Mouse (Mus musculus) ZHBTc4 (cell line): ENCODE measurements at regions not wholly inside any gene's neighbourhood (a gene's known extent, or its start where the extent isn't known, plus 50 kb on each side); places are given as distances from the start of the nearest gene placed in this dataset.
"Not testable (repeated sequence)": the region's sequence is repeated elsewhere in the genome, so short reads cannot be mapped to it uniquely, and the experiment has no call there.

Source experiments
- DNase-seq: peaks from one replicate; pipeline ENCODE4 v3.0.0-alpha.2; 2011; ENCODE audit warnings: low read depth, low spot score

- DNase-seq: no peak
Observed at GRCm38 (mm10) chr5:134046086-134046485, 53.4 kb upstream of the Castor2 start.

- DNase-seq: not testable (repeated sequence)
Observed at GRCm38 (mm10) chr5:134042938-134043337, 56.6 kb upstream of the Castor2 start.

- no peak for DNase-seq
Observed at GRCm38 (mm10) chr5:134027316-134027966, 72.1 kb upstream of the Castor2 start.

GRCm38 (mm10) chr5:134019651-134020432 lies 79.7 kb upstream of the Castor2 start:
- no peak for DNase-seq

GRCm38 (mm10) chr5:134014257-134015163 lies 85.0 kb upstream of the Castor2 start:
- no peak for DNase-seq

GRCm38 (mm10) chr5:134013206-134013605 lies 86.3 kb upstream of the Castor2 start:
- peak; percentile 51 for DNase-seq

GRCm38 (mm10) chr5:134009843-134010242 lies 89.7 kb upstream of the Castor2 start:
- no peak for DNase-seq

GRCm38 (mm10) chr5:134007127-134007771 lies 92.3 kb upstream of the Castor2 start:
- peak; percentile 94 for DNase-seq

- peak; percentile 97 for DNase-seq
Observed at GRCm38 (mm10) chr5:134006470-134007126, 92.9 kb upstream of the Castor2 start.

- peak; percentile 24 for DNase-seq
Observed at GRCm38 (mm10) chr5:134006001-134006400, 93.5 kb upstream of the Castor2 start.

GRCm38 (mm10) chr5:134000100-134000499 lies 99.4 kb upstream of the Castor2 start:
- DNase-seq: no peak

GRCm38 (mm10) chr5:133999698-134000097 lies 99.8 kb upstream of the Castor2 start:
- DNase-seq: no peak

GRCm38 (mm10) chr5:133991994-133992393 lies 107.5 kb upstream of the Castor2 start:
- no peak for DNase-seq

GRCm38 (mm10) chr5:133991556-133991955 lies 108.0 kb upstream of the Castor2 start:
- no peak for DNase-seq

GRCm38 (mm10) chr5:133983249-133983966 lies 116.1 kb upstream of the Castor2 start:
- DNase-seq: peak; percentile 83

GRCm38 (mm10) chr5:133970421-133970914 lies 129.0 kb upstream of the Castor2 start:
- no peak for DNase-seq

- no peak for DNase-seq
Observed at GRCm38 (mm10) chr5:133963301-133963700, 136.2 kb upstream of the Castor2 start.

- no peak for DNase-seq
Observed at GRCm38 (mm10) chr5:133940841-133941240, 158.7 kb upstream of the Castor2 start.

GRCm38 (mm10) chr5:133940030-133940429 lies 159.5 kb upstream of the Castor2 start:
- DNase-seq: no peak
